Mouse (Mus musculus) liver, adult 2 months (tissue): ENCODE measurements at regions not wholly inside any gene's neighbourhood (a gene's known extent, or its start where the extent isn't known, plus 50 kb on each side); places are given as distances from the start of the nearest gene placed in this dataset.

ENCODE experiments used
- CTCF ChIP-seq: fragments of 200-500 bp; IDR thresholded peaks from 2 replicates; pipeline ENCODE4 v1.5.1; 2011; ENCODE audit warnings: low read depth, low read length, control low read depth
- POLR2A ChIP-seq: fragments of 200-500 bp; IDR thresholded peaks from 2 replicates; pipeline ENCODE4 v1.6.1; 2011; ENCODE audit warnings: low read length, control low read depth; ENCODE audit not compliant: insufficient read depth; ENCODE audit errors: extremely low read depth

DNA sequence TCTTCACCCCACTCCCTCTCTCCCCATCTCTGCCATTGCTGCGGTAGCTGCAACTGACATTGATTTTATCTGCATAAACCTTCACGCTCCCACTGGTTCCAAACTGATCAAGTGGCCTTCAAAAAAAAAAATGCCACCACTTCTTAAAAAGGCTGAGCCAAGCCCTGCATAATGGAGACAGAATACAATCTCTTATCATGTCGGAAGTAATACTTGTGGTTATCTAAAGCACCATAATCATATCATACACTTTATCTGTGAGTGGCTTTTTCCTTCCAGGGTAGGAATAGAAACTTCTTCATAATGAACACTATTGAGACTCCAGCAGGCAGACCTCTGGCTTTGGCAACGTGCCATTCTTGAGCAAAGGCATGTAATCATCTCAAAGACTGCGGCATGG is 171.5 kb upstream of the Bmp4 start:
- TF ChIP-seq CTCF (no peak), POLR2A (no peak)
